Mouse (Mus musculus) gastrocnemius, postnatal 14 days (tissue): Measurements from ENCODE around the gene Hist2h3b. TPM values are rescaled to one million over a fixed set of nuclear protein-coding genes. Genes with fewer than 3 reads are reported as not detected.
"Not testable (repeated sequence)": the region's sequence is repeated elsewhere in the genome, so short reads cannot be mapped to it uniquely, and the experiment has no call there.

ENCODE experiments used
- DNase-seq: peaks from one replicate; pipeline ENCODE4 v3.0.0; 2021; ENCODE audit warnings: mixed read lengths
- intact Hi-C: fragments of 180-260 bp; cut with DNase I; formaldehyde crosslinking; loops from one replicate; pipeline ENCODE4 v1.15.1; 2025; ENCODE audit warnings: low total_unique reads
- total RNA-seq, 2 experiments: library from RNA; stranded (reverse); gene quantifications; 2 replicates each; pipeline ENCODE4 v1.2.3; 2021

The Hist2h3b gene
- total RNA-seq, 2 experiments from 2014 or later: 154 to 189 TPM

GRCm38 (mm10) chr3:96257190-96257589, 11.3 kb upstream of the Hist2h3b start:
- DNase-seq: no peak

DNA sequence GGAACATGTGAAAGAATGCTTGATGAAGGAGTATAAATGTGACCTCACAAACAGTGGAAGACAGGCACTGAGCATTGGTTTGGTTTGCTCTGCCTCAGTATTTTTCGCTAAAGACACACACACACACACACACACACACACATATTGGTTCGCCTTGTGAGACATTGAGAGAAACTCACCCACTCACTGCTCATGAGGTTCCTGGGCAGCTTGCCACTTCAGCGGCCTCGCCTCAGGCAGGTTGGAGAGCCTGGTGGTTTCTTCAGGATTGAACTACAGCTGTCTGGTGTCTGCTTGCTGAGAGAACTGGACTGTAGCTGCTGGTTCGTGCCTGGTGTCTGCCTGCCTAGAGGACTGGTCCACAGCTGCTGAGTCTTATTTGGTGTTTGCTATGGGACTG, 8.2 kb upstream of the Hist2h3b start:
- intact Hi-C loops: no loop called here
- no peak for DNase-seq

More at GRCm38 (mm10) chr3:96257190-96257589, 11.3 kb upstream of the Hist2h3b start:
- intact Hi-C loops: no loop called here

DNA sequence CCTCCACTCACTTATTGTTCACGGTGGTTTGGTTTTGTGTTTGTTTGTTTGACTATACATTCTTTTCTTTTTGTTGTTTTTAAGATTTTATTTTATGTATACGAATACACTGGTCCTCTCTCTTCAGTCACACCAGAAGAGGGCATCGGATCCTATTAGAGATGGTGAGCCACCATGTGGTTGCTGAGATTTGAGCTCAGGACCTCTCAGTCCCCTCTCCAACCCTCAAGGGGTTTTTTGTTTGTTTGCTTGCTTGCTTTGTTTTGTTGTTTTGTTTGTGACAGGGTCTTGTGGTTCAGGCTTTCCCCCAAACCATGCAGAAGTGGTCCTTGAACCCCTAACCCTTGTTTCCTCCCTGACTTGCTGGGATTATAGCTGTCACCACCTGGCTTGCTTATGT, 6.8 kb upstream of the Hist2h3b start:
- intact Hi-C loops: no loop called here
- no peak for DNase-seq

GRCm38 (mm10) chr3:96262216-96262875, 6.1 kb upstream of the Hist2h3b start:
- intact Hi-C loops: no loop called here
- DNase-seq: peak; percentile 82

DNA sequence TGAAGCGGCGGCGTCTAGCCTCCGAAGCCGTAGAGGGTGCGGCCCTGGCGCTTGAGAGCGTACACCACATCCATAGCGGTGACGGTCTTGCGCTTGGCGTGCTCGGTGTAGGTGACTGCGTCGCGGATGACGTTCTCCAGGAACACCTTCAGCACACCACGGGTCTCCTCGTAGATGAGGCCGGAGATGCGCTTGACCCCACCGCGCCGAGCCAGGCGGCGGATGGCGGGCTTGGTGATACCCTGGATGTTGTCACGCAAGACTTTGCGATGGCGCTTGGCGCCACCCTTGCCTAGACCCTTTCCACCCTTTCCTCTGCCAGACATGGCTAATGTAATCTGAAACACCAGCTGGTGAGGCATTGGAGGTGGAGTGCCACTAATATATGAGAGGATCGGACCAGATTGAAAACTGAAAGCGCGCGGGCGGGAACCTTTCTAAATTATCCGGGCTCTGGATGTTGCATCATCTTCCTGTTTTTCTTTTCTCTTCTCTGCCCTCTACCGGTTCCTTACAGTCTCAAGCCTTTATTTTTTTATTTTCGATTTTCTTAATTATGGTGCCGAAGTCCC, 5.4 kb upstream of the Hist2h3b start, which contains the start of gene Hist2h4:
Gene Hist2h4, minus strand, starts transcription at position 333 of the 572 bp plus-strand sequence.
- intact Hi-C loops: no loop called here
- DNase-seq: peak; percentile 89

- DNase-seq: peak; percentile 25
- intact Hi-C loops: no loop called here
Measured at GRCm38 (mm10) chr3:96263558-96264403, 4.7 kb upstream of the Hist2h3b start.

GRCm38 (mm10) chr3:96264404-96264949, 4.0 kb upstream of the Hist2h3b start:
- intact Hi-C loops: no loop called here
- no peak for DNase-seq

GRCm38 (mm10) chr3:96266132-96266710, 2.2 kb upstream of the Hist2h3b start:
- intact Hi-C loops: no loop called here

DNA sequence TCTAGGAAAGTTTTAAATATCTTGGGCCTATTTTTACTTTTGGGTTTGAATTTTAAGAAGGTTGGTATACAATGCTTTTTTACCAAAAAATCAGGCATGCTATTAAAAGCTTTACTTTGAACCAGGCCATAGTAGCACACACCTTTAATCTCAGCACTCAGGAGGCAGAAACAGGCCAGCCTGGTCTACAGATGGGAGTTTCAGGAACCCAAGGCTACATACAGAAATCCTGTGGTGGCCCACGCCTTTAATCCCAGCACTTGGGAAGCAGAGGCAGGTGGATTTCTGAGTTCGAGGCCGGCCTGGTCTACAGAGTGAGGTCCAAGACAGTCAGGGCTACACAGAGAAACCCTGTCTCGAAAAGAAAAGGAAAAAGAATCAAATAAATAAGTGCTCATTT, 913 bp upstream of the Hist2h3b start:
- intact Hi-C loops: no loop called here
- no peak for DNase-seq

More at GRCm38 (mm10) chr3:96266132-96266710, 2.2 kb upstream of the Hist2h3b start:
- DNase-seq: no peak

DNA sequence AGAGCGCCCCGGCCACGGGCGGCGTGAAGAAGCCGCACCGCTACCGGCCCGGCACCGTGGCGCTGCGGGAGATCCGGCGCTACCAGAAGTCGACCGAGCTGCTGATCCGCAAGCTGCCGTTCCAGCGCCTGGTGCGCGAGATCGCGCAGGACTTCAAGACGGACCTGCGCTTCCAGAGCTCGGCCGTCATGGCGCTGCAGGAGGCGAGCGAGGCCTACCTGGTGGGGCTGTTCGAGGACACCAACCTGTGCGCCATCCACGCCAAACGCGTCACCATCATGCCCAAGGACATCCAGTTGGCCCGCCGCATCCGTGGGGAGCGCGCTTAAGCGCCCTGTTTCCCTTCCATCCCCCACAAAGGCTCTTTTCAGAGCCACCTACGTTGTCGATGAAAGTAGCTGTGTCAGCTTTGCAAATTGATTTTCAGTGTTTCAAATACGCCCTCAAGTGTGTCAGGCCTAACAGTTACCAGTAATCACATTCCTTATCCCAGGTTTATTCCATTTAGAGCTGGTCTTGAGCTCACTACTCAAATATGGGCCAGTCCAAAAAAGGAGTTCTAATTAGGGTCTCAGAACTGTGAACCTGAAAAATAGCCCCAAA, 423 bp downstream of the Hist2h3b start:
- not testable (repeated sequence) for DNase-seq

GRCm38 (mm10) chr3:96269511-96270474, 1.3 kb downstream of the Hist2h3b start, which contains the start of gene Hist2h2bb:
Gene Hist2h2bb (plus strand): TSS chr3:96269752.
- intact Hi-C loops: no loop called here
- DNase-seq: peak; percentile 84

More for the DNA sequence above, 423 bp downstream of the Hist2h3b start:
- intact Hi-C loops: not testable (repeated sequence)

DNA sequence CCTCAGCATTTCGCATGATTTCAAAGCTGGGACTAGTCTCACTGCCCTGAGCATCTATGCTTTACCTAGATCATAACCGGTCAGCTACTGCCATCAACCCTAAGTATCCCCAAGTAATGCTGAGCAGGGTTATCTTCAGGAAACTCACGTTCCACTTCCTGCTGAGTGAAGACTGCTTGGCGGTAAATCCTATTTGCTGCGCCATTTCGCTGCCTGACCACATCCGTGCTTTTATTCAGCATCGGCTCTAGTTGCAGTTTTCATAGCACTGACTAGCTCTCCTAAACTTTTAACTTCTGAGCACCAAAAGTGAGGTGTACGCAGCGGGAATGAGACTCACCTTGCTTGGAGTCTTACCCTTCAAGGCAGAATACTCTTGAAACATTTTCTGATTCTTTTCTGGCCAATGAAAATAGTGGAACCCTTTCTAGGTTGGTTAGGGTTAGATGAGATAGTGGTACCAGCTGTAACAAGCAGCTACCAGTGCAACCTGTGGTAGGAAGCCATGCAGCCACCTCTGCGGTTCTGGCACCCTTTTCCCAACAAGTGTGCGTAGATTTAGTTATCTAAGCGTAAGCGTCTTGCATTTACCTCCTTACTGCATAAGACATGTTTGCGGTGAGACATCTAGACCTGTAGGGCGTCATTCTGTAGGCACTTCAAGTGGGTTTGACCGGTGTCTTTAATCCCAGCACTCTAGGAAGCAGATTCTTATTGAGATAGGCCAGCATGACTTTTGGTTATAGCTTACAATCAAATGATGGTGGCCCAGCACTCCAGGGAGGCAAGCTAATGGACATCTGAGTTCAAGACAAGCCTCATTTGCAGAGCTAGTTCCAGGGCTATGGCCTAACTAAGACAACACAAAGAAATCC, 5.4 kb downstream of the Hist2h3b start:
- DNase-seq: no peak
- intact Hi-C loops: no loop called here

DNA sequence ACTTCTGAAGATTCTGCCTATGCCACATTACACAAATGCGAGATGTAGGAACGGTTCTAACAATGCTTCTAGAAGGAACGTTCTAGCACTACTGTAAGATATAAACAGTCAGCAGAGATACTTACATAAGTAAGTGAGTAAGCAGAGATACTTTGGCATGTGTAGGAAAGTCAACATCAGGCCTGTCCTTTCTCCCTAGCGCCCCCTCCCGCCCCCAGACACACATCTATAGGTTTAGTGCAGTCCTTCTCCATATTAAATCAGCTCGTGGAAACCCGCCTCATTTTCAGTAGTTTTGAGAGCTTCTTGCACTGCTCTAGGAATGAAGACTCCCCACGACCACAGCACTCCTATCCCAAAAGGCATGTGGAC, 9.0 kb downstream of the Hist2h3b start:
- intact Hi-C loops: no loop called here

GRCm38 (mm10) chr3:96277800-96278624, 9.6 kb downstream of the Hist2h3b start:
- intact Hi-C loops: no loop called here
- DNase-seq: peak; percentile 93

More for the DNA sequence above, 9.0 kb downstream of the Hist2h3b start:
- DNase-seq: peak; percentile 12

DNA sequence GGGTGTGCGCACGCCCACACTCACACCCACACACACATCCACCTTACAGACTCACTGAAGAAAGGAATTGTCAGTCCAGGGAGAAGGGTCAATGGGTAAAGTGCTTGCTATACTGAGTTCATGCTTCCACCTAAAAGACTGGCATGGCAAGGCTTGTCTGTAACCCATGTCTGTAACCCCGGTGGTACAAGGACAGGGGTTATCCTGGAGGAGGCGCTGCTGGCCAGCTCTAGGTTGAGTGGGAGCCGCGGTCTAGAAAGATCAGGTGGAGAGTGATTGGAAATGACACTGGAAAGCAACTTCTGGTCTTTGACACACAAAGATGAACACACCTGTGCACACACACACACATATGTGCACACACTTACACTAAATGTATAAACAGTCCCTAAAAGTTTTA, 12.2 kb downstream of the Hist2h3b start:
- intact Hi-C loops: loop anchor here (5.0 kb wide), 1 partner anchor 162 kb away; no protein-coding TSS in a partner anchor
- DNase-seq: no peak

DNA sequence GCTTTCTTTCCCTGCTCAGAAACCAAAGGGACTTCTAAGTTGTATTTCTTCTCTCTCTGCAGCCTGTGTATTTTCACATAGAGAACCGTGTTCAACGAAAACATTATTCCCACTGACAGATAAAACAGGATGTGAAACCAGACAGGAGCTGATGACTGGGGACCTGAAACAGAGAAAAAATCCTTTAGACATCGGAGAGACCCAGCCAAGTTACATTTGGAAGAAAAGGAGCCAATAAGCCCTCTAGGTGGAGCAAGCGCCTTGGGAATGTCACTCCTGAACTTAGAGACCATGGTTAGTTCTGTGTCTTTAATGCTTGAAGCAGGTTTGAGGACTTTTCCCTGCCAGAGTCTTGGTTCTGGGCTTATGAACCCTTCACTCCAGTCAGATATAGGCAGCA, 16.0 kb downstream of the Hist2h3b start:
- intact Hi-C loops: loop anchor here (5.0 kb wide), 1 partner anchor 158 kb away; no protein-coding TSS in a partner anchor

More for the DNA sequence above, 16.0 kb downstream of the Hist2h3b start:
- DNase-seq: no peak
